In genomic region chr1:119082231-119082991, GRCm38 (mm10) we compare ENCODE assay signal across 8 mouse cellular contexts. TPM values are rescaled to one million over a fixed set of nuclear protein-coding genes. Genes with fewer than 3 reads are reported as not detected.
DNase-seq lines count a peak whose midpoint lies in the region; ATAC-seq lines count a peak whose summit lies in the region.

No protein-coding gene starts in this region.

- no peak overlapping the region for H3K9ac ChIP-seq in forebrain, embryonic 11.5 days (ENCODE audit: low read length)
- H3K9ac ChIP-seq in midbrain, embryonic 14.5 days (replicated peaks; ENCODE audit: low read length) = no peak overlapping the region

- 41% methylated on average over 12 of the region's 12 CpGs for WGBS in heart, embryonic 10.5 days
- 46% methylated on average over 12 of the region's 12 CpGs for WGBS in forebrain, embryonic 11.5 days
- WGBS in midbrain, embryonic 14.5 days = 47% methylated on average over 12 of the region's 12 CpGs

- DNase-seq in heart, adult 9 months (ENCODE audit: low spot score in 2 of 2) = peak; percentile 6 to 15
- no peak for DNase-seq in heart, embryonic 10.5 days (ENCODE audit: low spot score)
- peak; percentile 54 for DNase-seq in adrenal gland, postnatal 14 days
- peak; percentile 87 for DNase-seq in forebrain, embryonic 11.5 days (ENCODE audit: low spot score)
- peak; percentile 33 for DNase-seq in hindlimb bud, embryonic 11.5 days (ENCODE audit: extremely low spot score, low read depth, low spot score)
- peak; percentile 42 to 52 for DNase-seq in left cerebral cortex, postnatal 25 days (ENCODE audit: low spot score in 2 of 2)
- peak; percentile 84 for DNase-seq in midbrain, embryonic 14.5 days
- DNase-seq in testis, postnatal 10 days (ENCODE audit: low spot score) = peak; percentile 72

- H3K4me2 ChIP-seq in forebrain, embryonic 11.5 days (ENCODE audit: low read depth, low read length, severe bottlenecking) = no peak overlapping the region
- H3K4me2 ChIP-seq in midbrain, embryonic 14.5 days (ENCODE audit: low read length) = no peak overlapping the region

- peak; percentile 69 for ATAC-seq in forebrain, embryonic 11.5 days (replicated peaks; ENCODE audit: low FRiP score)
- ATAC-seq in midbrain, embryonic 14.5 days (ENCODE audit: low FRiP score, low TSS enrichment) = peak; percentile 60; the same call in 1 of the 2 replicates

- H3K4me1 ChIP-seq in heart, embryonic 10.5 days = peaks cover 7% of the 10 kb centered on the region; the same call in 1 of the 2 replicates
- H3K4me1 ChIP-seq in forebrain, embryonic 11.5 days (replicated peaks; ENCODE audit: control insufficient read depth, insufficient read depth, low read length) = 0 out of 2 replicates have a peak, but pooled peaks cover 2% of the 10 kb centered on the region
- no peaks in the 10 kb centered on the region for H3K4me1 ChIP-seq in midbrain, embryonic 14.5 days (ENCODE audit: control insufficient read depth, insufficient read depth, low read length)

- no peaks in the 10 kb centered on the region for H3K36me3 ChIP-seq in heart, embryonic 10.5 days
- H3K36me3 ChIP-seq in forebrain, embryonic 11.5 days (ENCODE audit: control insufficient read depth, insufficient read depth, low read length) = no peaks in the 10 kb centered on the region
- no peaks in the 10 kb centered on the region for H3K36me3 ChIP-seq in midbrain, embryonic 14.5 days (ENCODE audit: control insufficient read depth, insufficient read depth, low read length)

- intact Hi-C loops in left cerebral cortex, postnatal 25 days (cut with DNase I) = no loop called here

- H3K9me3 ChIP-seq in heart, embryonic 10.5 days = no peaks in the 10 kb centered on the region
- H3K9me3 ChIP-seq in forebrain, embryonic 11.5 days (ENCODE audit: control insufficient read depth, low read length) = no peaks in the 10 kb centered on the region
- no peaks in the 10 kb centered on the region for H3K9me3 ChIP-seq in midbrain, embryonic 14.5 days (ENCODE audit: control insufficient read depth, low read length)

- H3K4me3 ChIP-seq in heart, embryonic 10.5 days = no peak overlapping the region
- no peak overlapping the region for H3K4me3 ChIP-seq in forebrain, embryonic 11.5 days (ENCODE audit: low read depth, low read length)
- H3K4me3 ChIP-seq in midbrain, embryonic 14.5 days (replicated peaks; ENCODE audit: low read depth, low read length) = no peak overlapping the region

- H3K27me3 ChIP-seq in heart, embryonic 10.5 days (ENCODE audit: insufficient read depth, poor library complexity, severe bottlenecking) = peaks cover 12% of the 10 kb centered on the region
- H3K27me3 ChIP-seq in forebrain, embryonic 11.5 days (ENCODE audit: control insufficient read depth, insufficient read depth, low read length) = no peaks in the 10 kb centered on the region
- H3K27me3 ChIP-seq in midbrain, embryonic 14.5 days (ENCODE audit: control insufficient read depth, insufficient read depth, low read length) = no peaks in the 10 kb centered on the region

- no peak overlapping the region for H3K27ac ChIP-seq in heart, embryonic 10.5 days
- no peak overlapping the region for H3K27ac ChIP-seq in forebrain, embryonic 11.5 days (ENCODE audit: low read depth, low read length)
- no peak overlapping the region for H3K27ac ChIP-seq in midbrain, embryonic 14.5 days (replicated peaks; ENCODE audit: low read depth, low read length)

RNA-seq across cellular contexts. Expression of gene Gli2, which starts 29.0 kb away (rescaled TPM):
- polyA plus RNA-seq in heart, embryonic 10.5 days (2016; fragmentation: Nextera tagmentation; extraction: Ambion mirVana) = 2.2 and 7.5 TPM in 2 replicates
- 1.5 and 2.3 TPM in 2 replicates for total RNA-seq in adrenal gland, postnatal 14 days (2021)
- polyA plus RNA-seq in forebrain, embryonic 11.5 days (2014; fragmentation: Nextera tagmentation; extraction: Ambion mirVana) = 16.0 and 16.3 TPM in 2 replicates
- 1 to 10 TPM; 2.7 to 3.4 TPM for total RNA-seq in left cerebral cortex, postnatal 25 days (2021)
- polyA plus RNA-seq in midbrain, embryonic 14.5 days (2014; fragmentation: Nextera tagmentation; extraction: Ambion mirVana) = 1.6 and 2.8 TPM in 2 replicates
